Mouse (Mus musculus) ZHBTc4 (cell line): Measurements from ENCODE around the gene Nfix.
A peak's percentile ranks its signal among the peaks of the same experiment; 100 is the strongest.

Experiments
- DNase-seq: peaks from one replicate; pipeline ENCODE4 v3.0.0-alpha.2; 2011; ENCODE audit warnings: low read depth, low spot score

The Nfix gene

DNA sequence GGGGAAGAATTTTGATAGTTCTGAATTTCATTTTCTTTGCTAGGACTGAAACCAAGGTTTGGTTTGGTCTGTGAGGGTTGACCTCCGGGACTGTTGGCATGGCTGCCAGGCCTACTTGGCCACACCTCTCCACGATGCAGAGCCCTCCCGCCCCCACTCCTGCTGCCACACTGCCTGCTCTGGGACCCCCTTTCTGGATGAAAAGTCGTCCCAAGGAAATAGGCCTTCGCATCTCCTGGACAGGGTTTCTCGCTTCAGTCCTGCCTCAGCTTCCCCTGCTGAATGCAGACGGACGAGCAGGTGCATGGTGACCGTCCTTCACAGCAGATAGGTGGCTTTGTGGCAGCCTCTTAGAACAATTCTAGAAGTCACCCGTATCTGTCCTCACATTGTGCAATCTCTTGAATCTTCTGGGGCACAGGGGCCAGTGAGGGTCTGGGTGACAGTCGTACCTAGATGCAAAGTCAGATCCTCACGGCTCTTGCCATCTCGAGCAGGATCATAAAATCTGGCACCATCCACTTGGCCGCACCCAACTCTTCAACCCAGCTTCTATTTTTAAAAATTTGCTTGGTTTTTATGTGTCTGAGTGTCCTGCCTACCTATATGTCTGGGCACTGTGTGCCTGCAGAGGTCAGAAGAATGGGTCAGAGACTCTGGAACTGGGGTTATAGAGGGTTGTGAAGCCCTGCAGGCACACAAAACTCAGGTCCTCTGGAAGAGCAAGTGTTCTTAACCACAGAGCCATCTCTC is 31.6 kb downstream of the Nfix start:
- no peak for DNase-seq

DNA sequence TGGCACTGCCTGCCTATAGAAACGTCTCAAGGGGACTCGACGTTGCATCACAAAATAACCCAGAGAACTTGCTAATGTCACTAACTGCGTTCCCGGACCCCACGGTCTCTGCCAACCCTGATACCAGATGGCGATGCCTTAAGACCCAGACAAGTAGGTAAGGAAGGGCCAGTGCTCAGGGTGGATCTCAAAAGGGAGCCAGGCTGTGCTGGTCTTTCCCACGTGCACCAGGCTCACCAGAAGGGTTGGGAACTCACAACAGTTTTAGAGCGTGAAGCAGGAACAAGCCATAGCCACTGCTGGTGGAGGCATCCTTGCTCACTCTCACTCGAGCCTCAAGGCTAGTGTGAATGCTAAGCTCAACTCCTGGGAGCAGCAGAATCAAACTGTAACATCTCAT is 32.9 kb downstream of the Nfix start:
- no peak for DNase-seq

DNA sequence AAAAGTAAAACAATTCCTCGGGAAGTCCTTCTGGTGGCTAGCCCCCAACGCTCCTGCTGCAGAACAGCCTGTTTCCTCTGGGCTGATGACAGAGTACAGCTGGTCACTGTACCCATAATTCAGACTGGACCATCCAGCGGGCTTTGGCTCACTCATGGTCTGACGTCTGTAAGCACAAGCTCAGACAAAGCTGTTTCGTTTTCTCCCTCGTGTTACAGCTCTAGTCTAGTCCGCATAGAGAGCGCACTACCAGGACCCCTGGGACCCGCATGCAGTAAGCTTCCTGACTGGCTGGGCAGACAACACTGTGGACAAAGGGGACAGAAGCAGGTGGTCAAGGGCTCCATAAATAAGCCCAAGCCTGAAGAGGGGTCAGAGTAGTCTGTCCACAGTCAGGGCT is 33.7 kb downstream of the Nfix start:
- no peak for DNase-seq

GRCm38 (mm10) chr8:84765629-84766028 is 34.5 kb downstream of the Nfix start:
- DNase-seq = no peak

DNA sequence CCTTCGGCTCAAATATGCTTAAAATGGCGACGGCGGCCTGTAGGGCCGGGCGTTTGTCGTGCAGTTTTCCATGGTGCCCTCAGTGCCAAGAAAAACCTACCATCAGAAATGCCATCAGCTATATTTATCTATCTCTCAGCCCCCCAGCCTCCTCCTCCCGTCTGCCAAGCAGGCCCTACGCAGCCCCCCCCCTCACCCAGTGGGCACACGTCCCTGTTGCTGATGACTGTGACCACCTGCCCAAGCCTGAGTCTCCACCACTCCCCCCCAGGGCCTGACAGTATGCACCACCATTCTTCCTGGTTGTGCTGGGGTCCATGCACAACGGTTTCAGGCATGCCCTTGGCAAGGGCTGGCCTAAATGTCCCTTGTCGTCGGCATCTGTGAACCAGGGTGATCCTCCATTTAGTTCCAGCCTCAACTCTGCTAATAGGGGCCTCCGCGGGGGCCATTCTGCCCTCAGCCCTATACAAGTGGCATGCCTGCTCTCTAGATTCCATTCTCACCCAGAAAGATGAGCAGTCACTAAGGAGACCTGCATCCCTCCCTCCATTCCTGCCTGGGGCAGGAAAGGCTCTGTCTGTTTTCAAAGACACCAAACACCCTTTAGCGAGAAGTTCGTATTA is 35.2 kb downstream of the Nfix start:
- no peak for DNase-seq

GRCm38 (mm10) chr8:84764100-84764499 is 36.0 kb downstream of the Nfix start:
- DNase-seq = no peak

GRCm38 (mm10) chr8:84760901-84761300 is 39.2 kb downstream of the Nfix start:
- no peak for DNase-seq

DNA sequence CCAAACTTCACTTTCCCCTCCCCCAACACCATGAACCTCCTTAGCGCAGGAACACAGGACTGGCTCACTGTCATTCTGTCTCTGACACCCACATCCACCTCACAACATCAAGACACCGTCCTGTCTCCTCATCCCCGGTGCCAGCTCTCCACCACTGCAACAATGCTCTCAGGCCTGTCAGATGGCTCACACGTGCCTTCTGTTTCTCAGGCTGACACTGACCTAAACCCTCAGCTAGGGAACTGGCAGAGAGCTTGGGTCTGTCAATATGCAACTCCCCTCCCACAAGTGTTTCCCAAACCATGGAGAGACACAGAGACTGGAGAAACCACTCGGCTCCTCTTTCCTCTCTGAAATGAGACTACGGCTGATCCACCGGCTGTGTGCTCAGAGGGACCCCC is 39.7 kb downstream of the Nfix start:
- DNase-seq = no peak

GRCm38 (mm10) chr8:84759718-84760117 is 40.4 kb downstream of the Nfix start:
- DNase-seq = no peak

- no peak for DNase-seq
Measured at GRCm38 (mm10) chr8:84759126-84759525, 41.0 kb downstream of the Nfix start.

DNA sequence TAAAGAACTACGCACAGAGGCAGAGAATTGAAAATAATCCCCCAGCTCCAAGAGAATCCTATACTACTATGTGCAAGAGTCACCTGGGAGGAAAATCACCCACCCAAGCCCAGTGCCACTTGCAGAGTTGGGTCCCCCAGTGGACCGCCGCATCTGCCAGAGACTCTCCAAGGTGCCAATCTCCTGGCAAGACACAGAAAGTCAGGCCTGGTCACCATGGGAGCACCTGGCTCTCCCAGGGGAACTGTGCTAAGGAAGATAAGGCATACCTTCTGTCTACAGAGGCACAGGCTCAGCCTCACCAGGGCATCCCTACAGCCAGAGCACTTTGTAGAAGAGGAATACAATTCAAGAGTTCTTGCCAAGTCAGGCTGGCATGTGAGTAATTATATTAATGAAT is 41.8 kb downstream of the Nfix start:
- no peak for DNase-seq

- DNase-seq = no peak
Measured at GRCm38 (mm10) chr8:84757501-84757900, 42.6 kb downstream of the Nfix start.

DNA sequence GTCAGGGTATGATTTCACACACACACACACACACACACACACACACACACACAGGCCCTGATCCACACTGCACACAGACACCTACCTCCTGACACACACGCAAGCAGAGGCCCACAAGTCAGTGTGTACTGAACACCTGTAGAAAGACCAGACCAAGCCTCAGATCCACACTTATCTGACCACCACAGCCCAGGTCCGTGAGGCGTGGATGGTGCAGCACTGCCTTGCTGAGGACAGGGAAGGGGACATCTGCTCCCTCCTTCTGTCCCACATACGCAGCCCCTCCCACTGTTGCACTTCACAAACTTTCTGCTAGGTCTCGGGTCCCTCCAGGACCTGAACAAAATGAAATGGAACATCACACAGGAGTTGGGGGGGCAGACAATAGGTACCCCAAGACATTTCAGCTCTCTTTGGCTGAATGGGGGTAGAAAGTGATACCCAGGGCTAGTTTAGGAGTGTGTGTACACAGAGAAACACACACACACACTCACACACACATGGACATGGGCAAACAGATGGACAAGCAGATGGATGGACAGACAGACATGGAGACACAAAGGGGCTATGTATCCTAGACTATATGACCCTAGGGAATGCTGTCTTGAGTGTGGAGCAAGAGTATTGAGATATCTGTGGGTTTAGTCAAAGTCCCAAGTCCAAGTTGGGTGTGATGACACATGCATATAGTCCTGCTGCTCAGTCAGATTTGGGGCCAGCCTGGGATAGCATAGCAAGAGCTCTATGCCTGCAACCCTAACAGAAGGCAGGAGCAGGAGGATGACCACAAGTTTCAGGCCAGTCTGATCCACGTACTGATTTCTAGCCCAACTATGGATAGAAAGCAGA is 47.2 kb downstream of the Nfix start:
- no peak for DNase-seq

- no peak for DNase-seq
Measured at GRCm38 (mm10) chr8:84749519-84749918, 50.6 kb downstream of the Nfix start.

GRCm38 (mm10) chr8:84745032-84745925 is 54.9 kb downstream of the Nfix start:
- DNase-seq = peak; percentile 43

GRCm38 (mm10) chr8:84743517-84744420 is 56.4 kb downstream of the Nfix start:
- DNase-seq = no peak

DNA sequence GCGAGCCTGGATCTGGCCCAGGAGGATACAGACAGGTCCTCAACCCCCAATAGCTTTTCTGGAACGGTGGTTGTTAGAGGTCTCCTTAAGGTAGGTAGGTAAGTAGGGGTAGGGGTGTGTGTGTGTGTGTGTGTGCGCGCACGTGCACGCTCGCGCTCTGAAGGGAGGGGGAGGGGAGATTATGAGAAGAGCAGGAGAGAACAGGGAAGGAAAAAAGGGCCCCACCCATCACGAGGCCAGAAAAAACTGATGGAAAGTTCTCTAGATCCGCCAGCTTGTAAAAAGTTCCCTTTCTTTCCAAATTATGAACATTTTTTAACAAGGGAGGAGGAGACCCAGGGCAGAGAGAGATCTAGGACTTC is 57.1 kb downstream of the Nfix start:
- no peak for DNase-seq

GRCm38 (mm10) chr8:84742171-84743053 is 57.7 kb downstream of the Nfix start:
- DNase-seq = peak; percentile 59
